Mouse (Mus musculus) CH12F3 (cell line): ENCODE results near the gene Olfr1184.
"Not testable (repeated sequence)": the region's sequence is repeated elsewhere in the genome, so short reads cannot be mapped to it uniquely, and the experiment has no call there.

ENCODE experiments used
- in situ Hi-C: fragments of 300-500 bp; cut with MboI; formaldehyde crosslinking; loops from 2 replicates; pipeline ENCODE4 v1.14.3; 2020; ENCODE audit warnings: low sequenced_read_pairs

Gene Olfr1184

DNA sequence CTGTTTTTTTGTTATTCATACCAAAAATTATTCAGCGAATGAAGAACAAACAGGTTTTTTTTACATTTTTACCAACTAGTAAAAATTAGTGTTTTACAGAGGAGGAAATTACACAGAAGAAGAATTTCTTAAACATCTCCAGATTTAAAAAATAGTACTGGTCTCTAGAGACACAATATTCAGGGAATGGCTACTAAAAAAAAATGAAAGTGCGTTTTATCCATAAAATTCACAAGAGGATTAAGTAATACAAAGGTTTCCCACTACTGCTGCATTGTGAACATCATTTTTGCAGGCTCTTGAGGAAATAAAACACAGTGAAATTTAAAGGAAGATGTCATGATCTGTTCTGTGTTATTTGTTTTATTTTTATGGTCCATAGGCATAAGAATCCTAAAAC is at the start of gene Olfr1184:
Olfr1184 (plus strand) TSS at position 301 of the 400 bp plus-strand sequence.
- in situ Hi-C loops, result no loop called here

DNA sequence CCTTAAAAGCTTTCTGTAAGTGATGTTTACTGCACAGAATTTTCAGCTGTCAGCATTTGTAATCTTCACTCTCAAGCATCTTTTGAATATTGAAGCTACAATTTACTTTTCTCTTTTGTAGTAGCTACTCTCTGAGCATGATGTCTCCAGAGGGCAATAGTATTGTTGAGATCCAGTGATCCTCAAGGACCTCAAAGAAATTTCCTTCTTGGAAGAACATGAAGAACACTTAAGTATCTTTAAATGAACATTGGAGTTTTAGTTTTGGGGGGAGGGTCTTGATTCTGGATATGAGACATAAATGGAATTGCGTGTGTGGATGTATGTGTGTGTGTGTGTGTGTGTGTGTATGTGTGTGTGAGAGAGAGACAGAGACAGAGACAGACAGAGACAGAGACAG is 34.4 kb upstream of the Olfr1184 start, which contains the start of gene Gm13757:
Gm13757 (minus strand) TSS at position 101 of the 400 bp plus-strand sequence.
- in situ Hi-C loops, result no loop called here

DNA sequence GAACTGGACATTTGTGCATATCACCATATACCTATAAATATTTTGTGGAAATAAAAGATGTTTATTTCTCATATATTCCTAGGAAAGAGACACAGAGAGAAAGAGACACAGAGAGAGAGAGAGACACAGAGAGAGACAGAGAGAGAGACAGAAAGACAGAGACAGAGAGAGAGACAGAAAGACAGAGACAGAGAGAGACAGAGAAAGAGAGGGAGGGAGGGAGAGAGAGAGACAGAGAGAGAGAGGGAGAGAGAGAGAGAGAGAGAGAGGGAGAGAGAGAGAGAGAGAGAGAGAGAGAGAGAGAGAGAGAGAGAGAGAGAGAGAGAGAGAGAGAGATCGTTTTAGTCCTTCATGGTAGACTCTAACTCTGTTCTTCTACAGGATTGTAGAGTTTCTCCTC is 28.8 kb upstream of the Olfr1184 start, which contains the start of gene Olfr1183:
Olfr1183 (plus strand) TSS at position 301 of the 400 bp plus-strand sequence.
- in situ Hi-C loops, result not testable (repeated sequence)

DNA sequence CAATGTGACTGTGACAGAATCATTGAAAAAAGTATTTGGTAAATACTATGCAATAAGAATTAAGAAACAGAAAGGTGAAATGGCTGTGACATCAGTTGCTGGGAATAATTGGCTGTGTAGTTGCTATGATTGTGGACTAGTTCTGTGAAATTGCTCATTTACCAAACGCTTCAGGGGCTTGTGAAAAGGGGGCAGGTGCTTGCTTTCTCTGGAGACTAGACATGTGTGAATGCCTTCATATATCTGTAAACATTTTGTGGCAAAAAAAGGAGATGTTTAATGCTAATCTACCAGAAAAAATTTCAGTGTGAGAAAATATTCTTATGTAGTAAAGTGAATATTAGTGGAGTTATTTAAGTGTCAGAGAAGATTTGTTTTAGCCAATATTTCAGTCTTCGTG is 9.6 kb downstream of the Olfr1184 start, which contains the start of gene Olfr1185-ps1:
Olfr1185-ps1 (plus strand) TSS at position 301 of the 400 bp plus-strand sequence.
- in situ Hi-C loops, result no loop called here

DNA sequence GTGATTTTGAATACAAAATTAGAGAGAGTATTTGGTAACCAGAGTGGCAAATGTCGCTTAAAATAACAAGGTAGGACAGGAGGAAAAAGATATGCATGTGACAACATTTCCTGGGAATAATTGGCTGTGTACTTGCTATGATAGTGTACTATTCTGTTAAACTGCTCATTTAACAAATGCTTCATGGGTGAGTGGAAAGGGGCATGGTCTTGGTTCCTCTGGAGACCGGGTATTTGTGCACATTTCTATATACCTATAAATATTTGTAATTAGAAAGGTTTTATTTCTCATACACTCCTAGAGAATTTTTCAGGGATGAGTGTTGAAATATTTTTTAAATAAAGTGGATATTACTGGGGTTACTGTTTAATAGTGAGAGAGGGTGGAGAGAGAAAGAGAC is 34.9 kb downstream of the Olfr1184 start, which contains the start of gene Olfr1186:
Olfr1186 (plus strand) TSS at position 301 of the 400 bp plus-strand sequence.
- in situ Hi-C loops, result no loop called here

DNA sequence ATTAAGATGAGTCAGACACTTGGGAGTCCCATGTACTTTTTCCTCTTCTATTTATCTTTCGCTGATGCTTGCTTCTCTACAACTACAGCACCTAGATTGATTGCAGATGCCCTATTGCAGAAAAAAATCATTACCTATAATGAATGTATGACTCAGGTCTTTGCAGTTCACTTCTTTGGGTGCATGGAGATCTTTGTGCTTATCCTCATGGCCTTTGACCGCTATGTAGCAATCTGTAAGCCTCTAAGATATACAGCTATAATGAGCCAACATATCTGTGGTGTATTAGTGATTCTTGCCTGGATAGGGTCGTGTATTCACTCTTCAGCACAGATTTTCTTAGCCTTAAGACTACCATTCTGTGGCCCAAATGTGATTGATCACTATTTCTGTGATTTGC is 42.3 kb downstream of the Olfr1184 start:
- in situ Hi-C loops, result no loop called here
